ENCODE assay signal across 12 mouse cellular contexts in the genomic region with DNA sequence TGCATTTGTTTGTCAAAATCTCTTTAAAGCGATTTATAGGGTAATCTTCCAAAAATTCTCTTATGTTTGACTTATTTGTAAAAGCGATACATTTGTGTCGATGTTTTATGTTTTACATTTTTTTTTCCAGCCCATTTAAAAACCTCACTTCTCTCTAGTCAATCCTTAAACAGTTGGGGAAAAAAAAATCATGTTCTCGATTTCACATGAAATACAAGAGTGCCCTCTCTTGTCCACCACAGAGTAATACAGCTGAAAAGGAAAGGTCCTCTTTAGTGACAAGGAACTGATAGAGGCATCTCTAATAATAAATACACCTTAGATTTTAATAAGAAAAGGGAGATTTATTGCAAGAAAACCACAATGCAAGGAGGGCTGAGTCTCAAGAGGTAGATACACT.
A peak's percentile ranks its signal among the peaks of the same experiment; 100 is the strongest.
DNase-seq lines count a peak whose midpoint lies in the region; ATAC-seq and TF ChIP-seq lines count a peak whose summit lies in the region.
"Had no signal": no experiment of that assay in that cellular context is flagged by ENCODE, and none has a peak within 500 bp of the region (broad histone marks: within the 10 kb centered on the region; RNA-seq: fewer than 3 reads in every experiment).

No protein-coding gene starts in this region.

- no peaks in the 10 kb centered on the region for H3K36me3 ChIP-seq in intestine, postnatal 0 days (ENCODE audit: control insufficient read depth, insufficient read depth)
- no peaks in the 10 kb centered on the region for H3K36me3 ChIP-seq in intestine, embryonic 16.5 days (ENCODE audit: control insufficient read depth, insufficient read depth, low read length)
- no peaks in the 10 kb centered on the region for H3K36me3 ChIP-seq in ES-E14 (ENCODE audit: control insufficient read depth, insufficient read depth, low read length, poor library complexity, severe bottlenecking)
- H3K36me3 ChIP-seq in embryonic facial prominence, embryonic 14.5 days (ENCODE audit: control insufficient read depth, insufficient read depth, low read length), result no peaks in the 10 kb centered on the region
- H3K36me3 ChIP-seq: heart, embryonic 12.5 days; limb, embryonic 12.5 days; midbrain, embryonic 13.5 days had no signal

- no peak overlapping the region for H3K27ac ChIP-seq in intestine, postnatal 0 days (ENCODE audit: low read depth, low read length)
- no peak overlapping the region for H3K27ac ChIP-seq in intestine, embryonic 16.5 days (ENCODE audit: low read length)
- H3K27ac ChIP-seq in ES-E14 (ENCODE audit: insufficient read depth, low read depth, low read length, poor library complexity, severe bottlenecking), result no peak overlapping the region
- H3K27ac ChIP-seq in embryonic facial prominence, embryonic 14.5 days (replicated peaks; ENCODE audit: low read depth, low read length), result no peak overlapping the region
- H3K27ac ChIP-seq: midbrain, embryonic 13.5 days had no signal

- no peak overlapping the region for H3K9ac ChIP-seq in intestine, postnatal 0 days (ENCODE audit: low read depth, low read length)
- no peak overlapping the region for H3K9ac ChIP-seq in intestine, embryonic 16.5 days (ENCODE audit: low read depth, low read length)
- no peak overlapping the region for H3K9ac ChIP-seq in ES-E14 (ENCODE audit: insufficient read depth, low read depth, low read length, poor library complexity, severe bottlenecking)
- H3K9ac ChIP-seq in embryonic facial prominence, embryonic 14.5 days (ENCODE audit: low read depth, low read length), result no peak overlapping the region
- H3K9ac ChIP-seq: heart, embryonic 12.5 days; limb, embryonic 12.5 days; midbrain, embryonic 13.5 days had no signal

- no peak overlapping the region for H3K4me3 ChIP-seq in intestine, postnatal 0 days (ENCODE audit: low read depth, low read length)
- no peak overlapping the region for H3K4me3 ChIP-seq in intestine, embryonic 16.5 days (ENCODE audit: low read length)
- H3K4me3 ChIP-seq in ES-E14 (ENCODE audit: insufficient read depth in 1 of 2, low read depth in 1 of 2, low read length in 2 of 2, poor library complexity in 1 of 2, severe bottlenecking in 1 of 2), result no peak overlapping the region
- H3K4me3 ChIP-seq in embryonic facial prominence, embryonic 14.5 days (ENCODE audit: low read depth, low read length), result no peak overlapping the region
- H3K4me3 ChIP-seq: heart, embryonic 12.5 days; limb, embryonic 12.5 days; midbrain, embryonic 13.5 days had no signal

- 25% methylated on average over 4 of the region's 4 CpGs for WGBS in intestine, postnatal 0 days
- WGBS in intestine, embryonic 16.5 days, result 25% methylated on average over 4 of the region's 4 CpGs
- WGBS in embryonic facial prominence, embryonic 14.5 days, result 17% methylated on average over 4 of the region's 4 CpGs

- no peaks in the 10 kb centered on the region for H3K9me3 ChIP-seq in intestine, postnatal 0 days (ENCODE audit: control insufficient read depth)
- no peaks in the 10 kb centered on the region for H3K9me3 ChIP-seq in intestine, embryonic 16.5 days (ENCODE audit: control insufficient read depth, low read length)
- no peaks in the 10 kb centered on the region for H3K9me3 ChIP-seq in ES-E14 (ENCODE audit: control insufficient read depth, insufficient read depth, low read depth, low read length)
- H3K9me3 ChIP-seq in embryonic facial prominence, embryonic 14.5 days (ENCODE audit: control insufficient read depth, low read length), result peaks cover 5% of the 10 kb centered on the region; the same call in 1 of the 2 replicates
- H3K9me3 ChIP-seq: midbrain, embryonic 13.5 days had no signal

- ATAC-seq in intestine, postnatal 0 days, result no peak
- ATAC-seq in intestine, embryonic 16.5 days, result no peak
- no peak for ATAC-seq in embryonic facial prominence, embryonic 14.5 days (ENCODE audit: low read depth)
- ATAC-seq: midbrain, embryonic 13.5 days had no signal

- in situ Hi-C loops in ES-E14 (cut with MboI; ENCODE audit: low sequenced_read_pairs in 2 of 2, unreplicated experiment in 2 of 2), result loop anchor here (25.0 kb wide), 1 partner anchor 626 kb away; a partner anchor contains a TSS

- H3K27me3 ChIP-seq in intestine, postnatal 0 days (replicated peaks; ENCODE audit: control insufficient read depth, insufficient read depth, low read length), result no peaks in the 10 kb centered on the region
- H3K27me3 ChIP-seq in intestine, embryonic 16.5 days (replicated peaks; ENCODE audit: control insufficient read depth, insufficient read depth, low read length), result no peaks in the 10 kb centered on the region
- H3K27me3 ChIP-seq in embryonic facial prominence, embryonic 14.5 days (replicated peaks; ENCODE audit: control insufficient read depth, insufficient read depth, low read length), result no peaks in the 10 kb centered on the region
- H3K27me3 ChIP-seq: heart, embryonic 12.5 days; limb, embryonic 12.5 days; midbrain, embryonic 13.5 days had no signal

- no peak overlapping the region for H3K4me2 ChIP-seq in intestine, postnatal 0 days (replicated peaks; ENCODE audit: low read depth)
- H3K4me2 ChIP-seq in intestine, embryonic 16.5 days (ENCODE audit: low read depth, low read length), result no peak overlapping the region
- H3K4me2 ChIP-seq in embryonic facial prominence, embryonic 14.5 days (ENCODE audit: low read depth, low read length), result no peak overlapping the region
- H3K4me2 ChIP-seq: heart, embryonic 12.5 days; limb, embryonic 12.5 days; midbrain, embryonic 13.5 days had no signal

- TF ChIP-seq CTCF in intestine, postnatal 0 days (IDR thresholded peaks at IDR 0.05; ENCODE audit: low read depth), result peak; percentile 81

- DNase-seq in 3T3-L1 (ENCODE audit: low read depth, low spot score) (peak; percentile 65), ES-E14 (ENCODE audit: low read depth, low spot score) (no peak)
- peak; percentile 80 for DNase-seq in embryonic facial prominence, embryonic 14.5 days (ENCODE audit: low spot score)
- DNase-seq in heart, adult 9 months (ENCODE audit: low spot score in 2 of 2), result no peak
- no peak for DNase-seq in spleen, postnatal 4 days (ENCODE audit: low spot score in 2 of 2)
- DNase-seq in gastrocnemius, adult 8-10 months (ENCODE audit: low spot score in 2 of 2), result no peak
- DNase-seq: cerebellum, adult 11 months had no signal

- no peaks in the 10 kb centered on the region for H3K4me1 ChIP-seq in intestine, postnatal 0 days (replicated peaks; ENCODE audit: control insufficient read depth, insufficient read depth, low read length)
- peaks cover 7% of the 10 kb centered on the region; the same call in 1 of the 2 replicates for H3K4me1 ChIP-seq in intestine, embryonic 16.5 days (ENCODE audit: control insufficient read depth, insufficient read depth, low read length)
- no peaks in the 10 kb centered on the region for H3K4me1 ChIP-seq in ES-E14 (ENCODE audit: control insufficient read depth in 2 of 2, insufficient read depth in 2 of 2, low read length in 2 of 2, poor library complexity in 1 of 2)
- peaks cover 9% of the 10 kb centered on the region for H3K4me1 ChIP-seq in embryonic facial prominence, embryonic 14.5 days (ENCODE audit: control insufficient read depth, insufficient read depth, low read length)
- H3K4me1 ChIP-seq: midbrain, embryonic 13.5 days had no signal

TF ChIP-seq in ES-E14, 5 proteins besides CTCF, POLR2A, EP300 and RAD21:
- TF ChIP-seq CHD2 (IDR thresholded peaks at IDR 0.05; ENCODE audit: low read depth, low read length) (no peak), HCFC1 (IDR thresholded peaks at IDR 0.05; ENCODE audit: borderline replicate concordance, insufficient read depth, low read length) (no peak), ZNF384 (IDR thresholded peaks at IDR 0.05; ENCODE audit: low read depth, low read length) (peak; percentile 88), MAFK (IDR thresholded peaks at IDR 0.05; ENCODE audit: insufficient read depth, low read depth, low read length) (no peak), ZC3H11A (IDR thresholded peaks at IDR 0.05; ENCODE audit: borderline replicate concordance, low read depth, low read length) (peak; percentile 57)
TF ChIP-seq in ES-E14: peak in this region for 2.

Comparison
In these comparisons a context has a peak if more than half of its experiments do, and no peak if none do; other contexts are left out.
1. DNase-seq: peak in 3T3-L1 (single experiment) and embryonic facial prominence, embryonic 14.5 days (single experiment); none in ES-E14 (single experiment), heart, adult 9 months (0 of 2), spleen, postnatal 4 days (0 of 2) and gastrocnemius, adult 8-10 months (0 of 2).